Mouse (Mus musculus): ENCODE data around the gene Cmtm3.

Cmtm3 gene

DNA sequence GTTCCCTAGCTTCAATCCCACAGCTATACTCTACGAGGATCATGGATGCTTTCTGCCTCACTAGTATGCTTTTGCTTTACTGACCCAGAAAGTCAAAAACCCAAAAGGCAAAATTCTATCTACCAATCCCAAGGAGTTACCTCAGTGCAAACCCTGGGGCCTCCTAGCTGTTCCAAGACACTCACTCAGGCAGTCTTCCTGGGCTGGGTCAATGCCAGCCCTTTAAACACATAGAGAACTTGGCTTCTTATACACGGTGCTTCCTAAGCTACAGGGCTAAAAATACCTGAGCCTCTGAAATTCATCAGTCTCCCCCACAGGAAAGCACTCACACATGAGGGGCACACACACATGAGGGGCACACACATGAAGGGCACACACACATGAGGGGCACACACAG lies 44.1 kb downstream of the Cmtm3 start:
- no peak for DNase-seq (ENCODE audit: low spot score in 2 of 2)

DNA sequence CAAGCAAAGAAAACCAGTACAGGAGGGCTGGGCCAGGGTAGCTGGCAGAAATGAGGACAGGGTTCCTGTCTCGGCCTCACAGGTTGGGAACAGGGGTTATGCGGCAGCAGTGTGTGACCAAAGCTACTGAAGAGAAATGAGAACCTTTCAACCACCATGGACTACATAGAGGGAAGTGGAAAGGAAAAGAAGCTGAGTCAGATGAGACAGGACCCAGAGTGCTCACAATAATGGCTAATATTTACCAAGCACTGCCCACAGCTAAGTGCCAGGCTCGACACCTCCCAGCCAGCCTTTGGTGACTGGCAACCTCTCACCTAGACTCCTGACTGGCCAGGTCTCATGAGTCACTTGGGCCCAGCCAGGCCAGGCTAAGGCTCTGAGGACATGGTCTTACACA lies 44.8 kb downstream of the Cmtm3 start:
- DNase-seq (ENCODE audit: low spot score in 2 of 2) = no peak

GRCm38 (mm10) chr8:104386693-104387092 lies 47.5 kb downstream of the Cmtm3 start:
- DNase-seq (ENCODE audit: low spot score in 2 of 2) = no peak

DNA sequence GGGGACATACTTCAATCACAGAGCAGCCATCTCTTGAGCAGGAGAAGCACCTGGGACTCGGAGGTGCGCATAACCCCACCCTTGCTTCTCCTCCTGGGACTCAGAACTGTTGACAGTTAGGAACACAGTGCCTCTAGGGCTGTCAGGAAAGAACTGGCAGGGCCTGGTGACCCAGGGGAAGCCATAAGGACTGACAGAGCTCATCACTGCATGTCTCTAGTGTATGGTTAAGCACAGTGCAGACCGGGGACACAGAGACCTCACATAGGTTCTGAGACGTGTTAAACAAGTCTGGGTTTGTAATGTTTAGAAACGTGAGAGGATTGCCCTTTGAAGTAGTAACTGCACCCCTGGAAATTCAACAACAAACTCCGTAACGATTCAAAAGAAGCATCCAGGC lies 48.3 kb downstream of the Cmtm3 start:
- no peak for DNase-seq (ENCODE audit: low spot score in 2 of 2)

DNA sequence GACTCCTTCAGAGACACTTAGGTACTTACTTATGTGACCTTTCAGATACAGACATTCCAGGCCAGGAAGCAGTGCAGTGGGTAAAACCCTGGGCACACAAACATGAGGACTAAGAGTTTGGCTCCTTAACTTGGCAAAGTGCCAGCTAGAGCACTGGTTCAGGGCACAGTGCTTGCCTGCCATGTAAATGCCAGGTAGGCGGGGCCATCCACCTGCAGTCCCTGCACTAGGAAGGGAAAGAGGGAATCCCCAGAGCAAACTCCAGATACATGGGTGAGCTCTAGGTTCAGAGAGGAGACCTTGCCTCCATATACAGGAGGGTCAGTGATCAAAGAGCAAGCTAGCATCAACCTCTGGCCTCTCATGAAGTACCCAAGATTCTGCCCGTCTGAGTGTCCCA lies 48.8 kb downstream of the Cmtm3 start:
- DNase-seq (ENCODE audit: low spot score in 2 of 2) = no peak

GRCm38 (mm10) chr8:104390245-104390644 lies 51.0 kb downstream of the Cmtm3 start:
- DNase-seq (ENCODE audit: low spot score in 2 of 2) = no peak

GRCm38 (mm10) chr8:104393139-104393538 lies 53.9 kb downstream of the Cmtm3 start:
- DNase-seq (ENCODE audit: low spot score in 2 of 2) = no peak

DNA sequence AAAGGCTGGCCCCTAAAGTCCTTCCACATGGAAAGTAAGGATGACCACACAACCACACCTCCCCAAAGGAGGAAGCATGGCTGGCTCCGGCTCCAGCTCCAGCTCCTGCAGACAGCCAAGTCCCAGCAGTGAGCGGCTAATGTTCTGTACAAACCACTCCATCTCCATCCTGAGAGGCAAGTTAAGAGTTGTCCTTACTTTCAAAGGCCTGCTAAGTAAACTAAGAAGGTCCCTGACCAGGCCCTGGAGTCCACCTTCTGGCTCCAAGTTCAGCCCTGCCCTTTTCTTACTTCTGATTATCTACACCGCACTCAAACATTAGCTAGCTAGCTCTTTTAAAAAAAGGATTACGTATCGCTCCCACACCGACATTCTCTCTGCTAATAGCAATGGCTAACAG lies 54.6 kb downstream of the Cmtm3 start:
- no peak for DNase-seq (ENCODE audit: low spot score in 2 of 2)

- peak in 1 of 2 experiments; percentile 37 for DNase-seq (ENCODE audit: low spot score in 2 of 2)
Measured at GRCm38 (mm10) chr8:104394801-104395702, 55.8 kb downstream of the Cmtm3 start.

GRCm38 (mm10) chr8:104395703-104396357 lies 56.6 kb downstream of the Cmtm3 start, which contains the start of gene Cmtm4:
Gene Cmtm4 (minus strand): TSS chr8:104395807.
- no peak for DNase-seq (ENCODE audit: low spot score in 2 of 2)

Data from right cerebral cortex, postnatal 36 days (tissue).